Mouse (Mus musculus) hindbrain, embryonic 14.5 days (tissue): Measurements from ENCODE around the gene Defb25. TPM values are rescaled to one million over a fixed set of nuclear protein-coding genes. Genes with fewer than 3 reads are reported as not detected.

Source experiments
- ATAC-seq: fragments of 200-750 bp; cut with Nextera tagmentation; 2 replicates; pipeline ENCODE4 v1.8.0; 2017; ENCODE audit warnings: moderate number of reproducible peaks, mild to moderate bottlenecking, moderate TSS enrichment, moderate library complexity; ENCODE audit not compliant: low FRiP score
- DNase-seq: peaks from one replicate; pipeline ENCODE4 v3.0.0-alpha.2; 2015; ENCODE audit warnings: low spot score
- H3K27ac ChIP-seq: fragments of 300-500 bp; sonication (generic); 2 replicates; pipeline ENCODE4 v1.5.1; 2014; ENCODE audit warnings: mild to moderate bottlenecking, moderate library complexity
- H3K27me3 ChIP-seq: fragments of 300-500 bp; sonication (generic); 2 replicates; pipeline ENCODE4 v1.6.1; 2014; ENCODE audit warnings: mild to moderate bottlenecking, low read length, mixed read lengths; ENCODE audit not compliant: control insufficient read depth, insufficient read depth
- H3K36me3 ChIP-seq: fragments of 300-500 bp; sonication (generic); replicated peaks from 2 replicates; pipeline ENCODE4 v1.6.1; 2014; ENCODE audit not compliant: control insufficient read depth, insufficient read depth
- H3K4me1 ChIP-seq: fragments of 300-500 bp; sonication (generic); replicated peaks from 2 replicates; pipeline ENCODE4 v1.6.1; 2014; ENCODE audit warnings: antibody characterized with exemption, low read length, mixed read lengths; ENCODE audit not compliant: control insufficient read depth, insufficient read depth
- H3K4me2 ChIP-seq: fragments of 300-500 bp; sonication (generic); replicated peaks from 2 replicates; pipeline ENCODE4 v1.6.1; 2014; ENCODE audit warnings: mild to moderate bottlenecking, moderate library complexity
- H3K4me3 ChIP-seq: fragments of 300-500 bp; sonication (generic); replicated peaks from 2 replicates; pipeline ENCODE4 v1.5.1; 2014; ENCODE audit warnings: mild to moderate bottlenecking, low read length
- H3K9ac ChIP-seq: fragments of 300-500 bp; sonication (generic); 2 replicates; pipeline ENCODE4 v1.6.1; 2014
- H3K9me3 ChIP-seq: fragments of 300-500 bp; sonication (generic); 2 replicates; pipeline ENCODE4 v1.6.1; 2016; ENCODE audit warnings: low read length; ENCODE audit not compliant: control insufficient read depth
- WGBS: fragments of 180-500 bp; shearing (Covaris S2); extraction: QIAGEN DNeasy Blood & Tissue Kit; methylation state at CpG from one replicate; pipeline ENCODE4 v1.1.7; 2014; 5-methylcytosine and 5-hydroxymethylcytosine counted together
- polyA plus RNA-seq: library from polyadenylated mRNA; unstranded; fragments of >200 nt; fragmentation: Nextera tagmentation; extraction: Ambion mirVana; gene quantifications from 2 replicates; pipeline ENCODE4 v1.2.1, GENCODE M21; 2014

Defb25 gene
- polyA plus RNA-seq, 1 experiment from 2014 or later, result not detected

- H3K9ac ChIP-seq, result no peak overlapping the region; the same call in 1 of the 2 replicates
- H3K4me1 ChIP-seq, result no peaks in the 10 kb centered on the region
- ATAC-seq (no peak), DNase-seq (no peak)
- H3K9me3 ChIP-seq, result no peaks in the 10 kb centered on the region
- H3K4me2 ChIP-seq, result peak overlapping the region; percentile 28; the same call in 1 of the 2 replicates
- no peaks in the 10 kb centered on the region for H3K36me3 ChIP-seq
- H3K4me3 ChIP-seq, result no peak overlapping the region
- WGBS, result 56% methylated on average over 17 of the region's 17 CpGs
- no peak overlapping the region for H3K27ac ChIP-seq
- H3K27me3 ChIP-seq, result peaks cover 6% of the 10 kb centered on the region
Measured at GRCm38 (mm10) chr2:152633334-152633733, 10.5 kb upstream of the Defb25 start.

DNA sequence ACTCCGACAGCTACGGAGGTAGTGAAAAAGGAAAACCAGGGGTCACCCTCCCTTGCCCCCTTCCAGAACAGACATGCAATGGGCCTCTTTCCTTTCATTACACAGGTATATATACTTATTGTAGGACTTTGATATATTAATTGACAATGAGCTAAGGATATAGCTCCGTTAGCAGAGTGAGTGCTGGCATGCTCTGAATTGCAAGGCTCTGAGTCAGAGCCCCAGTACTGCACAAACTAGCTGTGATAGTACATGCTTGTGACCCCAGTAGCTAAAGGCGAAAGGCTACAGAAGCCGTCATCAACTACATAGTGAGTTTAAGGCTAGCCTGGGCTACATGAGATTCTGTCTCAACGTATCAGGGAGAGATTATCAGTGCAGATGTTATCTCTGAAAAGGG is 7.1 kb upstream of the Defb25 start:
- peaks cover 34% of the 10 kb centered on the region for H3K27me3 ChIP-seq
- ATAC-seq, result no peak
- H3K27ac ChIP-seq, result no peak overlapping the region
- no peak overlapping the region for H3K9ac ChIP-seq
- WGBS, result 87% methylated on average over 6 of the region's 6 CpGs
- H3K36me3 ChIP-seq, result no peaks in the 10 kb centered on the region
- H3K4me3 ChIP-seq, result no peak overlapping the region
- H3K4me2 ChIP-seq, result no peak overlapping the region
- DNase-seq, result no peak
- H3K4me1 ChIP-seq, result peaks cover 4% of the 10 kb centered on the region
- no peaks in the 10 kb centered on the region for H3K9me3 ChIP-seq

DNA sequence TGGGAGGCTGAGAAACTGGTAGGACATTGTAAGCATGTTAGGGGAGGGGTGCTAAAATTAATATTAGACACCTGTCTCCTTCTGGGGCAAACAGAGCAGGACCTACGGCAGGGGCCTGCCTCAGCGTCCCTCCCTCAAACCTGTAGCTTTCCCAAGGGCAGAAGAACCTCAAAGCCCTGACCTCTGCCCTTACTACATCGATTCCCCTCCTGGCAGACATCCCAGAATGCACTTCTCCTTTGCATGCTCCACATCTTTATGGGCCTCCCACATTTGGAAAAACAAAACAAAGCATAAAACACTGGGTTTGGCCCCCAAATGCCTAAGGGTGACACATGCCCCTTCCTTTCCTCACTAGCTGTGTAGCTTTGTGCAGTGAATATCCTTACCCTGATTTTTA is 6.4 kb upstream of the Defb25 start:
- H3K27me3 ChIP-seq, result peaks cover 34% of the 10 kb centered on the region

DNA sequence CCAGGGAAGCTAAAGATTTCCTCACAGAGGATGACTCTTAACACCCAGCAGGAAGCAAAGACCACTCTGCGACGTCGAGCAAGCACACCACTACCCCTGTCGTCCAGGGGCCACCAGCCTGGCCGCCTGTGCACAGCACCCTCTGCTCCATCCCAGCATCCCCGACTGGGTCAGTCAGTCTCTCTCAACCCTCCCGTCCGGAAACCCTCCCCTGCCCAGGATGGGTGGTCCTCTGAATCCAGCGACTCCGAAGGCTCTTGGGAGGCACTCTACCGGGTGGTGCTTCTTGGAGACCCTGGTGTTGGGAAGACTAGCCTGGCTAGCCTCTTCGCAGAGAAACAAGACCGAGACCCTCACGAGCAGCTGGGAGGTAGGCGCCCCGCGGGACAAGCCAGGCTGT is 5.2 kb upstream of the Defb25 start:
- Histone ChIP-seq H3K9ac (no peak overlapping the region), H3K4me2 (no peak overlapping the region), H3K4me1 (peaks cover 4% of the 10 kb centered on the region), H3K4me3 (no peak overlapping the region), H3K27ac (no peak overlapping the region), H3K27me3 (peaks cover 34% of the 10 kb centered on the region), H3K9me3 (no peaks in the 10 kb centered on the region), H3K36me3 (no peaks in the 10 kb centered on the region)
- ATAC-seq (no peak), DNase-seq (no peak)
- 40% methylated on average over 17 of the region's 17 CpGs for WGBS

More for the DNA sequence above, 6.4 kb upstream of the Defb25 start:
- Histone ChIP-seq H3K4me3 (no peak overlapping the region), H3K4me1 (peaks cover 4% of the 10 kb centered on the region), H3K27ac (no peak overlapping the region), H3K4me2 (no peak overlapping the region), H3K36me3 (no peaks in the 10 kb centered on the region), H3K9ac (no peak overlapping the region), H3K9me3 (no peaks in the 10 kb centered on the region)
- 58% methylated on average over 3 of the region's 3 CpGs for WGBS
- ATAC-seq (no peak), DNase-seq (no peak)

DNA sequence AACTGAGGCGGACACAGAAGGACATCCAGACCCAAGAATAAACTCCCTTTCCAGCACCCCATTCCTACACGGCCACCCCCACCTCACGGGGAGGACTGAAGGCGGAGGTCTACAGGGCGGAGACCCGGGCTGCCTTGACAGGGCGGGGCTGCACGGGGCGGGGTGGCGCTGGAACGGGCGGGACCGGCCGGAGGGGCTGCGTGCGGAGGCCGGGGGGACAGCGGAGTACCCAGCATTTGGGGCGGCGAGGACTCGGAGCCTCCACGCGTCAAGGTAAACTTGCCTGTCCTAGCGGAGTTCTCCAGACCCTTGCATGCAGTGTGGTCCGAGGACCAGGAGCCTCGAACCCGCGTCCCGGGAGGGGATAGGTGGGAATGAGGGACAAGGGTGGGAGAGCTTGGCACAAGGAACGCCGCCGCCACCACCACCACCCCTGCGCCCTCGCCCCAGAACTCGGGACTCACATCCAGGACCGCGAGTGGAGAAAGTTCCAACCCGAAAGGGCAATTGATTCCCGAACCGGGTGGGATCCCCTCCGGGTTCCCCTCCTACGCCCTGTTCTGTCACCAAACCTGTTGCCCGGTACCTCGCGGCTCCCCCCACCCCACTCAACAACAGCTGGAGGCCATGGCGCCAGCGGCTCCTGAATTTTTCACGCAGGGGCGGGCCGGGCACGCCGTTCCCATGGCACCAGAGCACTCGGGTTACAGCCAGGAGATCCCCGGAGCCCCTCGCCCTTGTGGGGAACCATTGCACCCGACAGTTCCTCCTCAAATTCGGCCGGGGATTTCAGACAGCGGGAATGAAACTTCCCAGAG is 4.1 kb upstream of the Defb25 start, which contains the start of gene Rem1:
TSS of gene Rem1 (plus strand) at position 178 of the 818 bp plus-strand sequence.
- Histone ChIP-seq H3K4me3 (peak within 1 kb of the TSS; percentile 16), H3K4me2 (peak within 1 kb of the TSS; percentile 51), H3K36me3 (no peaks in the 10 kb centered on the region), H3K27me3 (peaks cover 34% of the 10 kb centered on the region), H3K9me3 (no peaks in the 10 kb centered on the region), H3K27ac (no peak within 1 kb of the TSS), H3K9ac (no peak within 1 kb of the TSS), H3K4me1 (peaks cover 4% of the 10 kb centered on the region)
- DNase-seq (no peak), ATAC-seq (no peak)
- WGBS, result 2% methylated on average over 57 of the region's 59 CpGs

DNA sequence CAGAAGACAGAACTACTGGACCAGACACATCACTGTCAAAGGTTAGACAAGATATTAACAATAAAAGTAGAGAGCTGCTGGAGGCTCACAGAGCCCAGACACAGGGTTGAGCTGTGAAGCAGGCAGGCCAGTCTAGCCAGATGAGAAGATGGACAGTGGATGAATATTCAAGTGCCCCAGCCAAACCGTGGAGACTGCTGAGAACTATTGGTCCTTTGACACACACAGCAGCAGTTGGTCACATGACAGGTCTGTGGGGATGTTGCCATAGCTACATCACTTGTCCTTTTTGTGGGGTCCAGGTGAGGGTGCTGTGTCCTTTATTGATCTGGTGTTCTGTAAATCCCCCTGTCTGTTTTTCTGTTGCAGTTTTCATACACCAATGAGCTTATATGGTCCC is 2.4 kb upstream of the Defb25 start:
- H3K9ac ChIP-seq, result no peak overlapping the region
- no peak overlapping the region for H3K27ac ChIP-seq
- H3K36me3 ChIP-seq, result no peaks in the 10 kb centered on the region
- ATAC-seq (no peak), DNase-seq (no peak)
- H3K27me3 ChIP-seq, result peaks cover 34% of the 10 kb centered on the region
- H3K4me2 ChIP-seq, result no peak overlapping the region
- peaks cover 4% of the 10 kb centered on the region for H3K4me1 ChIP-seq
- H3K4me3 ChIP-seq, result no peak overlapping the region
- WGBS, result 0% methylated on average over 1 of the region's 1 CpGs
- H3K9me3 ChIP-seq, result no peaks in the 10 kb centered on the region

DNA sequence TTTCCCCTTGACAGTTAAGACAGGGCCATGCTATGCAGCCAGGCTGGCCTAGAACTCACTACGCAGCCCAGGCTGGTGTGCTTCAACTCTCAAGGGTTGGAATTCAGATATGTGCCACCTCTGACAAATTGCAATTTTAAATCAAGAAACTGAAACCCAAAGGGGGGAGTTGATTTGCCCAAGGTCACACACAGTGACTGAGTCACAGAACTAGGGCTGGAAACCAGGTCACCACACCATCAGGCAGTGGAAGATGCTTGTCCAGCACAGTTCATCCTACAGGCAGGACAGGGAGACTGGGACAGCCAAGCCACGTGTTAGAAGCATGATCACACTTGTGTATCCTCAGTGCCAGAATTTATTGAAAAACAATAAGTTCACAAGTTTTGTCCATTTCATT is 1.7 kb upstream of the Defb25 start:
- 83% methylated on average over 2 of the region's 2 CpGs for WGBS
- no peak overlapping the region for H3K27ac ChIP-seq
- no peak overlapping the region for H3K4me3 ChIP-seq
- peaks cover 4% of the 10 kb centered on the region for H3K4me1 ChIP-seq
- H3K9me3 ChIP-seq, result no peaks in the 10 kb centered on the region
- no peak for DNase-seq
- H3K9ac ChIP-seq, result no peak overlapping the region
- H3K4me2 ChIP-seq, result no peak overlapping the region
- peaks cover 34% of the 10 kb centered on the region for H3K27me3 ChIP-seq
- ATAC-seq, result no peak
- no peaks in the 10 kb centered on the region for H3K36me3 ChIP-seq

DNA sequence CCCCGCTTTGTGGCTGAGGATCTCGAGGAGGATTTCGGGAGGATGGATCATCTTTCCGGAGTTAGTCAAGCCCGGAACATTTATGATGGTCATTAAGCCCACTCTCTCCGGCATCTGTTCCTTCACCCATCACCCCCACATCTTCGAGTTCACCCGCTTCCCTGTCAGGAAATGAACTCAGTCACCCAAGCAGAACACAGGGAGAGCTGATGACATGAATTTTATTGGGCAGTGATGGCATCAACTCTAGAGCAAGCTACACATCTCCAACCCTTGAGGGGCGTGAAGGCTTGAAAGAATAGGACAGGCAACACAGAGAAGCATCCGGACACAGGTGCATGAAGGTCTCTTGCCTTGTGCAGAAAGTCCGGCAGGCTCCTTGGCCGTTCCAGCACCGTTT is 702 bp downstream of the Defb25 start:
- Histone ChIP-seq H3K4me1 (peaks cover 3% of the 10 kb centered on the region), H3K4me3 (no peak overlapping the region), H3K9me3 (no peaks in the 10 kb centered on the region), H3K4me2 (no peak overlapping the region), H3K27me3 (peaks cover 18% of the 10 kb centered on the region), H3K36me3 (no peaks in the 10 kb centered on the region), H3K9ac (no peak overlapping the region), H3K27ac (no peak overlapping the region)
- no peak for DNase-seq
- no peak for ATAC-seq
- WGBS, result 90% methylated on average over 13 of the region's 13 CpGs

- H3K9ac ChIP-seq, result no peak overlapping the region
- H3K4me3 ChIP-seq, result no peak overlapping the region
- DNase-seq (no peak), ATAC-seq (no peak)
- no peaks in the 10 kb centered on the region; the same call in 1 of the 2 replicates for H3K4me1 ChIP-seq
- H3K9me3 ChIP-seq, result no peaks in the 10 kb centered on the region
- WGBS, result 79% methylated on average over 9 of the region's 9 CpGs
- no peak overlapping the region for H3K4me2 ChIP-seq
- no peaks in the 10 kb centered on the region for H3K36me3 ChIP-seq
- peaks cover 5% of the 10 kb centered on the region for H3K27me3 ChIP-seq
- H3K27ac ChIP-seq, result no peak overlapping the region
Measured at GRCm38 (mm10) chr2:152620367-152621134, 2.3 kb downstream of the Defb25 start.
